Mouse (Mus musculus): Measurements from ENCODE around the gene Thrb.

- TF ChIP-seq EP300 (IDR thresholded peaks at IDR 0.05; ENCODE audit: insufficient read depth, low read depth, low read length), result no peak
- no peak for TF ChIP-seq CTCF (IDR thresholded peaks at IDR 0.05)
- TF ChIP-seq POLR2A (IDR thresholded peaks at IDR 0.05; ENCODE audit: insufficient read depth, low read depth, low read length), result no peak
These were observed 294.0 kb downstream of the Thrb start for GRCm38 (mm10) chr14:17954038-17954437.
